Mouse (Mus musculus): Measurements from ENCODE around the gene C8g. TPM values are rescaled to one million over a fixed set of nuclear protein-coding genes. Genes with fewer than 3 reads are reported as not detected.

C8g gene
- polyA plus RNA-seq (2012): 0.13 and 0.45 TPM in 2 replicates

DNA sequence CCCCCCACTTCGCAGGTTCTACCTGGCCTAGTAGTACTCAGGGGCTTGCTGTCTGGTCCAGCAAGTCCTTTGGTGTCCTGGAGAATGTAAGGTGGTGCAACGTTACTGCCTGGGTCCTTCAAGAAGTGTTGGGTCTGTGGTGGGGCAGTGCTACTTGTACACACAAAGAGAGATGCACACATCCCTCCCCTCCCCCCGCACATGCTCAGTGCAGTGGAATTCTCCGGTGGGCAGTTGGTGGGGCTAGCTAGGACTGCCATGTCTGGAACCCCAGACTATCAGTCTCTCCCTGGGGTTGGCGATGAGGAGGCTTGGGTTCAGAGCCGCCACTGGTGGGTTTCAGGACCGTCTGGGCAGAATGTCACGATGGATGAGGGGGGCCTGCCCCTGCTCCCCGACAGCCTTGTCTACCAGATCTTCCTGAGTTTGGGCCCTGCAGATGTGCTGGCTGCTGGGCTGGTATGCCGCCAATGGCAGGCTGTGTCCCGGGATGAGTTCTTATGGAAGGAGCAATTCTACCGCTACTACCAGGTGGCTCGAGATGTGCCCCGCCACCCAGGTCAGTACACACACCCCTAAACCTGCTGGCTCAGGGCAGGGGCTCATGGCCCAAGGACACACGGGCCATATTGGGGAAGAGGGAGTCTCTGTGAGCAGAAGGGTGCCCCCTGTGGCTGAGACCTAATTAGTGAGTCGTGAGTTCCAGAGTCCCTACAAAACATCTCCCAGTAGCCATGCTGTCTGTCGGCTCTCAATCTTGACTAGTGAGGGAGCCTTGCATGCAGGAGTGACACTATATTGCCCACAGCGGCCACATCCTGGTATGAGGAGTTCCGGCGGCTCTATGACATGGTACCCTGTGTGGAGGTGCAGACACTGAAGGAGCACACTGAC is at the start of gene C8g:
TSS of gene C8g (minus strand) at position 127 of the 894 bp plus-strand sequence.

DNA sequence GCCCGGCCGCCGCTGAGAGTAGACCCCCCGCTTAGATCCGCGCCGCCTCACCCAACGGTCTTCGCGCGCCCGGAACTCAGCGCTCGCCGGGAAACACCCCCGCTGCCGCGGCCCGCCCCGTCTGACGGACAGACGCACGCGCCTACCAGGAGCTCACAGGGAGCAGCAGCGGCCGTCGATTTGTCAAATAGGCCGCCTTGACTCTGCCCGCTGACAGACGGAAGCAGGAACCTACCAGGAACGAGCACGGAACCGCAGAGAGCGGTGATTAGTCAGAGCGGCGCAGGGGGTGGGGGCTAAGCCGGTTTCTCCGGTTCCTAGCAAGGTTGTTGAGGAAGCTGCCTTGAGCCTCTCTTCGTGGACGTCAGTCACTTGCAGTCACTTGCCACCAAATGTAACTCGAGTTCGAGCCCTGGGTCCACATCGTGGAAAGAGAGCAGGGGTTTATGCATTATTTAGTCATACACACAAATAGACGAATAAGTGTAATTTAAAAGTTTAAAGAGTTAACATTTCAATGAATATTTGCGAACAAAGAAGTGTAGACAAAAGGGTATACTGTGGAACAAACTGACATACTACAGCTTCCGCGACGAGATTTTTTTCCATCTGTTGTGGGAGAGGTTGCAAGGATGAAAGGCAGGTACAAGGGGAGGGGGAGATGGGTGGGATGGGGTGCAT is 45.4 kb upstream of the C8g start, which contains the start of gene Traf2:
TSS of gene Traf2 (minus strand) at position 130 of the 681 bp plus-strand sequence.

GRCm38 (mm10) chr2:25500576-25501405 is 728 bp downstream of the C8g start, which contains the start of gene Fbxw5:
Fbxw5 (plus strand) TSS chr2:25500750.

DNA sequence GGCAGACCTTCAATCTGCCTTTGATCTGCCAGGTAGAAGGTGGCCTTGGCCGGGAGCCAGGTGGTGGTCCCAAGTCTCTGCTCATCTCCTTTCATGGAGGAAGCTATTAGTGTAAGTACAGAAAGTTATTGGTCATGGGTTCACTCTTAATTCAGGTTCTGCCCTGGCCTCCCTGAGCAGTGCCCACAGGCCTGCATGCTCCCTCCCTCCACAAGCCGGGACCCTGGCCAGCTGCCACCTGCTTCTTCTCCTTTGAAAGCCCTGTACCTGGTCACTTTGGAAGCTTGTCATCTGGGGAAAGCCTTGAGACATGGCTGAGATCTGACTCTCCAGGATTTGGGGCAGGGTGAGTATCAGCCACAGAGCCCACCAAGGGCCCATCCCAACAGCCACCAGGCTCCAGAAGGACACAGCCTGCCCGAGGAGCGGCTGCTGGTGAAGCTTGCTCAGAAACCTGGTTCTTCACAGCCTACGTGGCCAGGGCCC is 8.0 kb downstream of the C8g start, which contains the start of gene Lcn12:
TSS of gene Lcn12 (minus strand) at position 436 of the 486 bp plus-strand sequence.

GRCm38 (mm10) chr2:25469969-25470368 is 31.6 kb downstream of the C8g start, which contains the start of gene Ptgds:
Ptgds (minus strand) TSS chr2:25470046.

DNA sequence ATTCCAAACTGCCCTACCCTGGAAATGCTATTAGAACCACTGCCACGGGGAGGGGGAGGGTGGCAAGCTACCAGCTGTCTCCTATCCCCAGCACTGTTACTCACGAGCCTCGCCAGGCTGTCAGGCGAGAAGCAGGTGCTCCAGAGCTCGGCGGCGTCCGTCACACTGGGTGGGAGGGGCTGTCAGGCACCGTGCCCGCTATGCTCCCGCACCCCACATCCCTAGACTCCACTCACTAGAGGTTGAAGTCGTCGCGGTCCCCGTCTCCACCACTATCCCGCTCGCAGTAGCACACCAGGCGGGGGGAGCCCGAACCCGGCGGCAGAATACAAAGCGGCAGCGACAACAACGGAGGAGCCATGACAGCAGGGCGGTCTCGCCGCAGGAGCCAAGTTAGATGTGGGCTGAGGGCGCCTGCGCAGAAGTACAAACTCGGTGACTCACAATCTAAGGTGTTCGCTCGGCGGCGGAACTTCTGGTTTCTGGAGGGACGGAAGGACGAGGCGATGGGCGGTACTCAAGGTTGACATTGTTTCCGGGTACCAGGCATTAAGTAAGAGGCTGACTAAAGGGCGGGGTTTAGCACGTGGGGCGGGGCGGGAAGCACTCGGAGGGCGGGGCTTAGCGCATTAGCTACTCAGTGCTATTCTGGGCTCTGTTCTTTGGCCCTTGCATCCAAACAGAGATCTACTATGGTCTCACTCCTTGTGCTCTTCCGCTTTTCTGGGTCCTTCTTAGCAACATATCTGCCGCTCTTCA is 40.8 kb downstream of the C8g start, which contains the start of gene Paxx:
TSS of gene Paxx (minus strand) at position 544 of the 759 bp plus-strand sequence.

DNA sequence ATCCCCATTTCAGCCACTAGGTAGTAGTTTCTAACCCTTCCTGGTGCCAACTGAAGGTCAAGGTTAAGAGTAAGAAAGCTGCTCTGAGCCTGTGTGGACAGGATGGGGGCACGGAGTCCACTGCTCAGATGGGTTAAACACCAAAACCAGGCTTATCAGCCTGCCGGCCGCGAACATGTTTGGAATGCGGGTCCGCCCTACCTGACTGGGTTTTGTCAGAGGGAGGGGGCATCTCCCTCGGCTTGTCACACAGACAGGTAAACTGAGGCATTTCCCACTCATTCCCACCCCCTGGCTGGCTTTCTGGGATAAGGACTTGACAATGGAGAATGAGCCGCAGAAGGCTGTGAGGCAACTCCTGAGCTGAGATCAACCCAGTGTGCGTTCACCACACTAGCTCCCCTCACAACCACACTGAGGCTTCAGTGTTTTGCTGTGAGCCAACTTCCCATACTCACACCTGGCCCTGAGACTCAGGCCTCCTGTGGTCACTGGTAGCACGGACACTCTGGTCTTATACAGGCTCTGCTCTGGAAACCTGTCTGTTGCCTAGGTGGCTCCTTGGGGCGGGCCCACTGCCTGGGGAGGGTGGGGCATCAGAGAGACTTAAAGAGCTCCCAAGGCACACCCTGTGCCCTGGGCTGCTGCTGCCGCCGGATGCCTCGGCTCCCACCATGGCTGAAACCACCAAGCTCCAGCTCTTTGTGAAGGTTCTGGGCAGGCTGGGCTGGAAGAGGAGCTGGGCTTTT is 45.1 kb downstream of the C8g start, which contains the start of gene Clic3:
TSS of gene Clic3 (plus strand) at position 634 of the 749 bp plus-strand sequence.

Other genes with a start within 250 kb of the C8g start
- 7.3 and 8.5 TPM in 2 replicates for gene Tmem203, start 246.3 kb downstream of the C8g start, polyA plus RNA-seq (2012)
- gene Tprn, start 239.1 kb downstream of the C8g start, polyA plus RNA-seq (2012): 58.1 and 64.5 TPM in 2 replicates
- 223 and 227 TPM in 2 replicates for gene Ssna1, start 229.3 kb downstream of the C8g start, polyA plus RNA-seq (2012)
- 23.1 and 24.8 TPM in 2 replicates for gene Anapc2, start 229.2 kb downstream of the C8g start, polyA plus RNA-seq (2012)
- gene Tmem210, start 213.6 kb downstream of the C8g start, polyA plus RNA-seq (2012): not detected in 2 replicates
- gene Lrrc26, start 211.8 kb downstream of the C8g start, polyA plus RNA-seq (2012): not detected in 2 replicates
- 0.01 and 0.02 TPM in 2 replicates for gene Grin1, start 182.5 kb downstream of the C8g start, polyA plus RNA-seq (2012)
- 27.2 and 28.1 TPM in 2 replicates for gene Man1b1, start 169.4 kb downstream of the C8g start, polyA plus RNA-seq (2012)
- 6.3 and 7.2 TPM in 2 replicates for gene Dpp7, start 145.4 kb downstream of the C8g start, polyA plus RNA-seq (2012)
- 16.7 and 24.2 TPM in 2 replicates for gene Uap1l1, start 136.0 kb downstream of the C8g start, polyA plus RNA-seq (2012)
- 35.8 and 46.8 TPM in 2 replicates for gene Sapcd2, start 129.4 kb downstream of the C8g start, polyA plus RNA-seq (2012)
- 0.09 and 0.39 TPM in 2 replicates for gene Entpd2, start 105.8 kb downstream of the C8g start, polyA plus RNA-seq (2012)
- gene Npdc1, start 102.4 kb downstream of the C8g start, polyA plus RNA-seq (2012): 2.3 and 6.0 TPM in 2 replicates
- gene Fut7, start 78.5 kb downstream of the C8g start, polyA plus RNA-seq (2012): 19.2 and 28.1 TPM in 2 replicates
- 58.0 and 85.3 TPM in 2 replicates for gene Abca2, start 73.0 kb downstream of the C8g start, polyA plus RNA-seq (2012)
- gene Clic3, start 44.9 kb downstream of the C8g start, polyA plus RNA-seq (2012): 0.61 TPM in 1 of 2 replicates, not detected in the other
- gene Paxx, start 40.6 kb downstream of the C8g start, polyA plus RNA-seq (2012): 81.2 and 90.9 TPM in 2 replicates
- gene Ptgds, start 31.7 kb downstream of the C8g start, polyA plus RNA-seq (2012): 0.83 and 1.2 TPM in 2 replicates
- not detected in 2 replicates for gene Lcn12, start 7.8 kb downstream of the C8g start, polyA plus RNA-seq (2012)
- gene Fbxw5, start 969 bp downstream of the C8g start, polyA plus RNA-seq (2012): 39.7 and 48.0 TPM in 2 replicates
- 11.8 and 12.9 TPM in 2 replicates for gene Traf2, start 45.2 kb upstream of the C8g start, polyA plus RNA-seq (2012)
- gene Edf1, start 56.1 kb upstream of the C8g start, polyA plus RNA-seq (2012): 607 and 733 TPM in 2 replicates
- 2.5 and 2.7 TPM in 2 replicates for gene Mamdc4, start 73.1 kb upstream of the C8g start, polyA plus RNA-seq (2012)
- gene Phpt1, start 73.5 kb upstream of the C8g start, polyA plus RNA-seq (2012): 14.1 and 16.5 TPM in 2 replicates
- gene Ajm1, start 80.0 kb upstream of the C8g start, polyA plus RNA-seq (2012): 0.37 and 0.81 TPM in 2 replicates
- 76.2 and 87.1 TPM in 2 replicates for gene Rabl6, start 106.8 kb upstream of the C8g start, polyA plus RNA-seq (2012)
- gene Ccdc183, start 116.0 kb upstream of the C8g start, polyA plus RNA-seq (2012): not detected in 2 replicates
- gene Tmem141, start 120.3 kb upstream of the C8g start, polyA plus RNA-seq (2012): 11.4 and 11.5 TPM in 2 replicates
- gene Fcna, start 126.3 kb upstream of the C8g start, polyA plus RNA-seq (2012): 0.49 and 1.0 TPM in 2 replicates
- gene Lcn8, start 151.4 kb upstream of the C8g start, polyA plus RNA-seq (2012): not detected in 2 replicates
- gene Lcn5, start 156.2 kb upstream of the C8g start, polyA plus RNA-seq (2012): not detected in 2 replicates
- gene Lcn6, start 175.1 kb upstream of the C8g start, polyA plus RNA-seq (2012): not detected in 2 replicates
- not detected in 2 replicates for gene Lcn10, start 181.0 kb upstream of the C8g start, polyA plus RNA-seq (2012)
- not detected in 2 replicates for gene Obp2a, start 198.3 kb upstream of the C8g start, polyA plus RNA-seq (2012)
- 115 and 133 TPM in 2 replicates for gene Bmyc, start 205.0 kb upstream of the C8g start, polyA plus RNA-seq (2012)
- gene Obp2b, start 235.3 kb upstream of the C8g start, polyA plus RNA-seq (2012): not detected in 2 replicates